Mouse (Mus musculus): ENCODE data around the gene Cdkl3.
A peak's percentile ranks its signal among the peaks of the same experiment; 100 is the strongest.

Cdkl3 gene

DNA sequence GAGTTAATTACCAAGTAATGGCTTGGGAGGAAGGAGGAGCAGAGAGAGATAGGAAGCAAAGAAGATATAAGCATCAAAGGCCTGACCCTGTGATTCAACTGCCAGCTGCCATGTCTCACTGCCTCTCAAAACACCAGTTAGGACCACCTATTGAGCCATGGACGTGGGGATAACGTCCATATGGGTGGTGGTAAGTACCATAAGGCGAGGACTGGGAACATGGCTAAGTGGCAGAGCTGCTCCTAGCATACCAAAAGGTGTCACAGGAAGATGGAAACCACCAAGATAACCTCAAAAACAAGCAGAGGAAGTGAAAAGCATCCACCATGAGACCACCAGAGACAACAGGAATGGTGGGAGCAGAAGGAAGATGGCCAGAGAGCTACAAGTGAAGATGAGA, 123.1 kb downstream of the Cdkl3 start:
- no peak for DNase-seq

- no peak for DNase-seq
Observed at GRCm38 (mm10) chr11:52127760-52128159, 123.7 kb downstream of the Cdkl3 start.

- DNase-seq, result peak in 1 of 2 experiments; percentile 6
Observed at GRCm38 (mm10) chr11:52128316-52129061, 124.5 kb downstream of the Cdkl3 start.

DNA sequence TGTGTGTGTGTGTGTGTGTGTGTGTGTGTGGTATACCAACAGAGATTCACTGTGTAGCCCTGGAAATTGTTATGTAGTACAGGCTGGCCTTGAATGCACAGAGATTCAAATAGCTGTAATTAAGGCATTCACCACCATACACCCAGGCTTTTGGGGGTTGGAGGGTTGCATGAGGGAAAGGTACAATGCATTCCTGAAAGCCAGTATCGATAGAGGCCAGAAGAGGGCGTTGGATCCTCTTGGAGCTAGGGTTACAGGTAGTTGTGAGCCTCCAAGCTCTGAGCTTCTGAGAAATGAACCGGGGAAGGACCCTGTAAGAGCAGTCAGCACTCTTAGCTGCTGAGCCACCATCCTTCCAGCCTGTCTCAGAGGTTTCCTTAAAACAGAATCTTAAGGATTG, 125.2 kb downstream of the Cdkl3 start:
- DNase-seq, result peak in 1 of 2 experiments; percentile 21

DNA sequence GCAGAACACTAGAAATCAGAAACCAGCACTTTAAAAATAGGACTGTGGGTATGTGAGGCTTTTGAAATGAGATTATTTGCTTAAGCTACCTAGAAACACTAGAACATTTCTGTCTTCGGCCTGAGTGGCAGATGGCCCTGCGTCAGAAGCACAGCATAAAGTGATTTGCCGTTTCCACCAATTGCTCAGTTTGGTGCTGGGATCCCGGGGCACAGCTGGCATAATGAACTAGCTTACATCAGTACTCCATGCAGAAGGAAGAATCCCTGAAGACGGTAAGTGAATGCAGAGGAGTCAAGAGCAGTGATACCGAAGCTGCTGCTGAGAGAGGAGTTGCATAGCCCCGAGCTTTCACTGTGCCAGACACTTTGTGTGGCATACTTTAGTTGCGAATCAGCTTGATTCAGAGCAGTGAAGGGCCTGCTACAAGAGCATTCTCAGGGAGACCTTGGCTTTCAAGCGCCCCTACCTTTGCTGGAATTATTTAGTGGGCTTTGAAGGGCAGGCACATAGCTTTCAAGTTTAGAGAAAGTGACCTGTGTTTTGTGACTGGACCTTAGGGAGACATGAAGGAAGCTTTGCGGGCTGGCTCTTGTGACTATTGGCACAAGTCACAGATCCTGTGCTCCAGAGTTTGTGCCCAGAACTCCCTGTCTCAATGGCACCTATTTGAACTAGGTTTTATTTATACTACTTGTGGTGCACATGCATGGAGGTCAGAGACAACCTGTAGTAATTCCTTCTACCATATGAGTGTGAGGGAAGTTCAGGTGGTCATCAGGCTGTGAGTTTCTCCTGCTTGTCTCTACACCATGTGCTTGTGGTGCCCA, 125.8 kb downstream of the Cdkl3 start:
- peak in 1 of 2 experiments; percentile 11 for DNase-seq

- DNase-seq, result peak in 1 of 2 experiments; percentile 16
Observed at GRCm38 (mm10) chr11:52130451-52131068, 126.5 kb downstream of the Cdkl3 start.
